Mouse (Mus musculus): ENCODE results near the gene Castor2. TPM values are rescaled to one million over a fixed set of nuclear protein-coding genes. Genes with fewer than 3 reads are reported as not detected.

Gene Castor2
- total and polyA plus RNA-seq, 2 experiments from 2014 or later: 19.3 to 21.9 TPM

GRCm38 (mm10) chr5:134101322-134101721, 1.8 kb downstream of the Castor2 start:
- no peak for TF ChIP-seq CTCF (IDR thresholded peaks at IDR 0.05; ENCODE audit: low read depth)
- Histone ChIP-seq H3K4me1 (ENCODE audit: insufficient read depth) (peaks cover 15% of the 10 kb centered on the region; the same call in 1 of the 2 replicates), H3K36me3 (ENCODE audit: insufficient read depth) (0 out of 2 replicates have a peak, but pooled peaks cover 6% of the 10 kb centered on the region), H3K4me2 (ENCODE audit: low read depth) (peak overlapping the region; percentile 85), H3K9ac (0 out of 2 replicates have a peak overlapping the region, but pooled peaks have one; percentile 81), H3K9me3 (ENCODE audit: low read length) (no peaks in the 10 kb centered on the region), H3K27ac (ENCODE audit: low read depth, low read length) (no peak overlapping the region), H3K4me3 (ENCODE audit: low read depth, low read length) (peak overlapping the region; percentile 81), H3K27me3 (ENCODE audit: insufficient read depth, low read length) (no peaks in the 10 kb centered on the region)
- no peak for DNase-seq
- no peak for ATAC-seq
- WGBS: 65% methylated on average over 5 of the region's 5 CpGs

GRCm38 (mm10) chr5:134101883-134102282, 2.4 kb downstream of the Castor2 start:
- 0 out of 2 replicates have a peak, but pooled peaks cover 6% of the 10 kb centered on the region for H3K36me3 ChIP-seq (ENCODE audit: insufficient read depth)
- no peaks in the 10 kb centered on the region for H3K9me3 ChIP-seq (ENCODE audit: low read length)
- DNase-seq: no peak
- no peaks in the 10 kb centered on the region for H3K27me3 ChIP-seq (ENCODE audit: insufficient read depth, low read length)
- H3K27ac ChIP-seq (ENCODE audit: low read depth, low read length): no peak overlapping the region
- H3K4me3 ChIP-seq (ENCODE audit: low read depth, low read length): peak overlapping the region; percentile 81
- 0 out of 2 replicates have a peak overlapping the region, but pooled peaks have one; percentile 2 for H3K9ac ChIP-seq
- WGBS: 34% methylated on average over 5 of the region's 5 CpGs
- H3K4me1 ChIP-seq (ENCODE audit: insufficient read depth): peaks cover 15% of the 10 kb centered on the region; the same call in 1 of the 2 replicates
- peak overlapping the region; percentile 85 for H3K4me2 ChIP-seq (ENCODE audit: low read depth)
- ATAC-seq: no peak
- TF ChIP-seq CTCF (IDR thresholded peaks at IDR 0.05; ENCODE audit: low read depth): no peak

- Histone ChIP-seq H3K4me3 (ENCODE audit: low read depth, low read length) (no peak overlapping the region), H3K9ac (no peak overlapping the region)
- ATAC-seq: no peak
These were observed 3.2 kb downstream of the Castor2 start for GRCm38 (mm10) chr5:134102720-134103119.

GRCm38 (mm10) chr5:134105829-134106228, 6.3 kb downstream of the Castor2 start:
- Histone ChIP-seq H3K27ac (ENCODE audit: low read depth, low read length) (no peak overlapping the region), H3K9ac (no peak overlapping the region), H3K27me3 (ENCODE audit: insufficient read depth, low read length) (no peaks in the 10 kb centered on the region), H3K36me3 (ENCODE audit: insufficient read depth) (peaks cover 19% of the 10 kb centered on the region), H3K4me3 (ENCODE audit: low read depth, low read length) (no peak overlapping the region), H3K9me3 (ENCODE audit: low read length) (no peaks in the 10 kb centered on the region), H3K4me2 (ENCODE audit: low read depth) (no peak overlapping the region), H3K4me1 (ENCODE audit: insufficient read depth) (peaks cover 8% of the 10 kb centered on the region; the same call in 1 of the 2 replicates)
- DNase-seq (no peak), ATAC-seq (no peak)
- no peak for TF ChIP-seq CTCF (IDR thresholded peaks at IDR 0.05; ENCODE audit: low read depth)
- WGBS: 97% methylated on average over 8 of the region's 8 CpGs

More at GRCm38 (mm10) chr5:134102720-134103119, 3.2 kb downstream of the Castor2 start:
- H3K36me3 ChIP-seq (ENCODE audit: insufficient read depth): 0 out of 2 replicates have a peak, but pooled peaks cover 6% of the 10 kb centered on the region
- H3K4me2 ChIP-seq (ENCODE audit: low read depth): peak overlapping the region; percentile 85; the same call in 1 of the 2 replicates
- no peak overlapping the region for H3K27ac ChIP-seq (ENCODE audit: low read depth, low read length)
- TF ChIP-seq CTCF (IDR thresholded peaks at IDR 0.05; ENCODE audit: low read depth): no peak
- H3K27me3 ChIP-seq (ENCODE audit: insufficient read depth, low read length): no peaks in the 10 kb centered on the region
- peaks cover 15% of the 10 kb centered on the region; the same call in 1 of the 2 replicates for H3K4me1 ChIP-seq (ENCODE audit: insufficient read depth)
- H3K9me3 ChIP-seq (ENCODE audit: low read length): no peaks in the 10 kb centered on the region
- DNase-seq: no peak
- 79% methylated on average over 6 of the region's 6 CpGs for WGBS

GRCm38 (mm10) chr5:134114981-134115380, 15.5 kb downstream of the Castor2 start:
- Histone ChIP-seq H3K4me1 (ENCODE audit: insufficient read depth) (no peaks in the 10 kb centered on the region), H3K27me3 (ENCODE audit: insufficient read depth, low read length) (no peaks in the 10 kb centered on the region), H3K4me2 (ENCODE audit: low read depth) (no peak overlapping the region), H3K9me3 (ENCODE audit: low read length) (no peaks in the 10 kb centered on the region), H3K36me3 (ENCODE audit: insufficient read depth) (peaks cover 30% of the 10 kb centered on the region), H3K4me3 (ENCODE audit: low read depth, low read length) (no peak overlapping the region), H3K27ac (ENCODE audit: low read depth, low read length) (no peak overlapping the region), H3K9ac (no peak overlapping the region)
- DNase-seq (no peak), ATAC-seq (no peak)
- whole genome bisulfite sequencing: 87% methylated on average over 5 of the region's 5 CpGs
- TF ChIP-seq CTCF (IDR thresholded peaks at IDR 0.05; ENCODE audit: low read depth): no peak

GRCm38 (mm10) chr5:134115639-134116259, 16.2 kb downstream of the Castor2 start:
- Histone ChIP-seq H3K36me3 (ENCODE audit: insufficient read depth) (peaks cover 24% of the 10 kb centered on the region), H3K9me3 (ENCODE audit: low read length) (no peaks in the 10 kb centered on the region), H3K4me1 (ENCODE audit: insufficient read depth) (no peaks in the 10 kb centered on the region), H3K27me3 (ENCODE audit: insufficient read depth, low read length) (no peaks in the 10 kb centered on the region), H3K9ac (no peak overlapping the region), H3K4me3 (ENCODE audit: low read depth, low read length) (no peak overlapping the region), H3K4me2 (ENCODE audit: low read depth) (no peak overlapping the region), H3K27ac (ENCODE audit: low read depth, low read length) (no peak overlapping the region)
- TF ChIP-seq CTCF (IDR thresholded peaks at IDR 0.05; ENCODE audit: low read depth): no peak
- no peak for ATAC-seq
- 93% methylated on average over 7 of the region's 7 CpGs for WGBS
- DNase-seq: no peak

GRCm38 (mm10) chr5:134118798-134119407, 19.4 kb downstream of the Castor2 start:
- WGBS: 96% methylated on average over 15 of the region's 15 CpGs
- no peak overlapping the region for H3K4me2 ChIP-seq (ENCODE audit: low read depth)
- H3K4me3 ChIP-seq (ENCODE audit: low read depth, low read length): no peak overlapping the region
- DNase-seq (no peak), ATAC-seq (no peak)
- H3K36me3 ChIP-seq (ENCODE audit: insufficient read depth): peaks cover 14% of the 10 kb centered on the region
- no peak for TF ChIP-seq CTCF (IDR thresholded peaks at IDR 0.05; ENCODE audit: low read depth)
- H3K9me3 ChIP-seq (ENCODE audit: low read length): no peaks in the 10 kb centered on the region
- H3K9ac ChIP-seq: no peak overlapping the region
- no peak overlapping the region for H3K27ac ChIP-seq (ENCODE audit: low read depth, low read length)
- no peaks in the 10 kb centered on the region for H3K4me1 ChIP-seq (ENCODE audit: insufficient read depth)
- no peaks in the 10 kb centered on the region for H3K27me3 ChIP-seq (ENCODE audit: insufficient read depth, low read length)
